Mouse (Mus musculus) spleen, postnatal 14 days (tissue): ENCODE results near the gene B230118H07Rik.

Experiments
- DNase-seq, 2 experiments: peaks; one replicate each; pipeline ENCODE4 v3.0.0; 2021 to 2022; ENCODE audit warnings: low spot score in 2 of 2

B230118H07Rik gene

DNA sequence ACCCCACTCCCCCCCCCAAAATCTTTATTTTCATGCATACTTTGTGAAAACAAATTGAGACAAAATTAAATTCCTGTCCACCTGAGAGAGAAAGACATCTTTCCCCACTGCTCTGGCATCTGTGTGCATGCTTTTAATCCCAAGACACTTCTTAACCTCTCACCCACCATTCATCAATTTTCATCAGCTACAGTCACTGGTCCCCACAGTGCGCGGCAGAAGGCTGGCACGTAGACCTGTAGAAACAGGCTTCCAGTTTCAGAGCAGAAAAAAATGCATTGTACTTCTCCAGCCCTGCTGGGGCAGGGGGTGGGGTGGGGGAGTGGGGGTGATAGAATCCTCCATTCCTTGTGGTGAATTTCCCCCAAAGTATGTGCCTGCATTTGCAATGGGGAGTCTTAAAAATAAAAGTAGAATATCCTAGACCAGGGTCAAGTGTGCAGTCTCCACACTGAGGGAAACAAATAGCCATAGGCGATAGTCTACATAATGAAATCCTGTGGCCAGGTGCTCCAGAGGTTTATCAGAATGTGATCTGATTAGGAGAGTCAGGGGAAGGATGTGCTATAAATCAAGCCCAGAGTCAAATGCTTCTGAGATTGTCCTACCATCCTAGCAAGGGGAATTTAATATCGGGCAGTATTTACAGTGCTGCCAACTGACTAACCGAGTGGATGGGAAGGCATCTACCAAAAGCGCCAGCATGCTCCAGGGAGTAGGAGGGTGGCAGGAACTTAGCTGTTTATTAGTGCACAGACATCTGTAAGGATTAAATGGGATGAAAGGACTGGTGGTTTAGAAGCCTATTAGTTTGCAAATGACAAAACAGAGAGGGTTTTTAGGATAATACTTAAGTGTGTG, 10.1 kb downstream of the B230118H07Rik start:
- no peak for DNase-seq

DNA sequence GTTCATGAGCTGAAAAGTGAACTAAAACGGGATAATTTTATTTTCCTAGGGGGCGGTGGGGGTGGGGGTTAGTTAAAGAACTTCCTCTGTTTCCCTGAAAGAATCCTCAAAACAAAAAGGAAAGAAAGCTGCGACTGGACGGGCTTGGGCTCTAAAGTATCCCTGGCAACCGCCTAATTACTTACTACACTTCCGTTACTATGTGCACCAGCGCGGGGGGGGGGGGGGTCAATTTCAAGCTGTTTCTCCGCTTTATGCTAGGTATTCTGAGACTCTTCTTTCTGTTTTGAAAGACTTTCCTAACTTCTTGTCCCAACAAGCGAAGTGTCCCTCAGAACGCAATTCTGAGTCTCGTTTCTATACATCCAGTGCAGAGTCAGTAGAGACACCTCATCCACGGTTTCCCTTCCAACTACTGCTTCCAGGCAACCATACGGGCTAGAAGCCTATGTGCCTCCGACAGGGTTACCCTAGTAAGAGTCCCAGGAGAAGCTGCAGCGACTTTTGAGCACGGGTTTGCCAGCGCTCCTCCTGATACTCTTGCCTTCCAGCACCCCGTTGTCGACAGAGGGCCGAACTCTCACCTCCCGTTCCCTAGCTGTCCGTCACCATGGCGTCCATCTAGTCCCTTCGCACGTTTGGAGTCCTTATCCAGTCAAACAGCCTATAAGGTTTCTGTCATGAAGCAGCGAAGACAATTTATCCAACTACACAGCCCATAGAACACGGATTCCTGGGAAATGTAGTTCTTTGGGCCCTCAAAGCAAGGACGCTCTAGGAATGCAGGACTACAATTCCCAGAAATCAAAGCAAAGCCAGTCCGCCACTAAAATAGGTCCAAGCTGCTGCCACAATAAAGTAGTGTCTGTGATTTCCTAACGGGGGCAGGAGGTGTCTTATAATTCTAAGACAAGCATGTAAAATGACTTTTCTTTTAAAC, 20.8 kb downstream of the B230118H07Rik start:
- peak in 1 of 2 experiments; percentile 10 for DNase-seq

DNA sequence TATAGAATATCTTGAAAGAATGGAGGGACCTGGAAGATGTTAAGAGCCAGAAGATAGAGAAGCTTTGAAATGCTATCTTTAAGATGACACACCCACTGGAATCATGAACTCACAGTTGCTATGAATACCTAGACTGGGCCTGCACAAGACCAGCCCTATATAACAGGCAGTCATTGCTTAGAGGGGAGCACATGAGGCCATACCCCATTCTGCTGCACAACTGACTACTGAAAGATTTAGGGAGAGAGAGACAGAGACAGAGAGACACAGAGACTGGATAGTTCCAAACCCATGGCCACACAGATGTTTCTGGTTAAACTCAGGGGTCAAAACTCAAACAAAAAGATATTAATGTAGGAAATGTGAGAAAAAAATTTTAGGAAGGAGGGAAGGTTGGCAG, 22.1 kb downstream of the B230118H07Rik start:
- no peak for DNase-seq

DNA sequence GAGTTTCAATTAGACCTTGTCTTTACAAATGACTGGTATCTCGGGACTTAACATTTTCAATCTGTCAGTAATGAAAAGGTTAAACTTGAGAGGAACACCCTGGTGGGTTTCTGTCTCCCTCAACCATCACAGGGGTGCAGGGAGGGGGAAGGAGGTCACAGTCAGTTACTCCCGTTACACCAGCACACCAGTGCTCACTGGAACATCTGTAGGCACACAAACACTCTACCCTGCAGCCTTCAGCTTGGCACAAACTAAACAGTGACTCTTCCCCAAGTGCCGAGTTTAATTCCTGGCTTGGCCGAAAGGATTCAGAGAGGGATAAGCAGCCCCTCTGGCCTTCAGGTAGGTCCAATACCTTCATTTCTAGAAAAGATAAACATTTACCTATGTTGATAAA, 24.8 kb downstream of the B230118H07Rik start, which contains the start of gene Rag2:
Gene Rag2, plus strand, starts transcription at position 193 of the 400 bp plus-strand sequence.
- no peak for DNase-seq

DNA sequence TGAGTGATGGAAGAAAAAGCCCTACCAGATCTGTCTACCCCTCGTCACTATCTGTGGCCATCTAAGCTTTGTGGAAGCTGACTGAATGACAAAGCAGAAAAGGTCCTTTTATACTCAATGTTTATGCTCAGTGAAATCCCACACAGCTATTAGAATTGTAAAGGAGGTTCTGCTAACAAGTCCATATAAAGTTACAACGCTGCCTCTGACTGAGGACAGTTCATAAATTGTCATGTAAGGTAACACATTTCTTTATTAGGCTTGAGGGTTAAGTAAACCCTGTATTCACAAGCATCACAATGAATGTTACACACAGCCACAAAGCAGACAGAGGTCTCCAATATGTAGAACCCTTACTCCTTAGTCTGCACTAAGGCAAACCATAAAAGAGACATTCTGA, 25.3 kb downstream of the B230118H07Rik start:
- DNase-seq: no peak

DNA sequence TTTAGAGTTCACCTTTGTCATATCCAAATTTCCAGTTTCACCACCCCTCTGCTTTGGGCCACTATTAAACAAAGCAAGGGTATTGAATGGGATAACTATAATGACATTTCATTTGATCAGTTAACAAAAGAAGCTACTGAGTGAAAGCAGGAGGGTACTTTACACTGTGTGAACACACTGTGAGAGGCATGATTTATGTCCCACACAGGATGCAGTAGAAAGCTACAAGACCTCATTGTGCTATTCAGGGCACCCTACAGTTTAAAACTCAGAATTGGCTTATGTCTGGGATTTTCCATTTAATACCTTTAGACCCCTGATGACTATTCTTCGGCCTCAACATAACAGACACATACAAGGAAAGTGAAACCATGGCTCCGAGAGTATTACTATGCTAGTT, 26.3 kb downstream of the B230118H07Rik start:
- no peak for DNase-seq

DNA sequence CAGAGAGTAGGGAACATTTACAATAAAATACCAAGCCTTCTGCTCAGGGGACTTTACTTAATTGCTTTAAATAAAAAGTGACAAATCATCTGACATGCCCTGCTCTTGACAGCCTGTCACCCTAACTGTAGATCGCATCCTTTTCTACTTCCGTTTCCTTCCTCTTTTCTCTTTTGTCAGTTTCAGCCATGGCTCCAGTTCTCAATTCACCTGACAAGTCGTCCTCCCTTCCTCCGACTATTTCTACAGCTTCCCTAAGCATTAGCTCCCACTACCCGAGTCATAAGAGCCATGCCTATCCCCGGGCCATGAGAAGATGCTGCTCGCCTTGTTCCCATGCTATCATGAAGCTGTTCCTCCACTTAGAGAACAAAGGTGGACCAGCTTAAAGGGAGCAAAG, 27.7 kb downstream of the B230118H07Rik start:
- no peak for DNase-seq

DNA sequence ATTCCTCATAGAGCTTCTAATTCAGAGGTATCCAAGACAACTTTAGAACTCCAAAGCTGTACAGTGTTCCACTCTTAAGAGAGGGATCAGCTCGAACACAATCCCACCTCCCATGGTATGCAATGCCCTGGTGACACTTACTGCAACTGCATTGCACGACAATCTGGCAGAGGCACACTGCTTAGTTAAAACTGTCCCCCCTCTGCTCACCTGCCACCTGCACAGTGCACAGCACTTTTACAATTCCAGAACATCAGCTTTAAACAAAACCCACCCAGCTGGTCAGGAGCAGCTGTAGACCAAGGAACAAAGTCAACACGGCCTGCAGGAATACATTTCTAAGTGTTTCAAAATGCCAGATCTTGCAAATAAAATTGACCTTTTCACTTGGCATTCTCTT, 28.4 kb downstream of the B230118H07Rik start:
- no peak for DNase-seq

DNA sequence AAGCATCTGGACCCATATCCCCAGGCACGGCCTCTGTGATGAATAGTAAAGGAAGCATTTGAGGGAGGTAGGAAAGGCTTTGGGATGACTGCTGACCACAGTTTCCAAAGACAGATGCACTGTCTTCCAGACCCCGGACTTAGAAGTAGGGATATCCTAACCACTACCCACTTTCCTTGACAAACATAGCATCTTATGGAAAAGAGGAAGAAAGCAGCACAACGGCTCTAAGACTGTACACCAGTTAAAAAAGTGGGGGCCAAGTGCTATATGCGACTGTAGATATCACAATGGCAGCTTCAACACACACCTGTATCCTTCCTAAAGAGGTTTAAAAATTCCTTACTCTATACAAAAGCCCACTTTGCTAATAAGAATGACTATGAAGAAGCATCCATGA, 31.0 kb downstream of the B230118H07Rik start:
- DNase-seq: no peak

DNA sequence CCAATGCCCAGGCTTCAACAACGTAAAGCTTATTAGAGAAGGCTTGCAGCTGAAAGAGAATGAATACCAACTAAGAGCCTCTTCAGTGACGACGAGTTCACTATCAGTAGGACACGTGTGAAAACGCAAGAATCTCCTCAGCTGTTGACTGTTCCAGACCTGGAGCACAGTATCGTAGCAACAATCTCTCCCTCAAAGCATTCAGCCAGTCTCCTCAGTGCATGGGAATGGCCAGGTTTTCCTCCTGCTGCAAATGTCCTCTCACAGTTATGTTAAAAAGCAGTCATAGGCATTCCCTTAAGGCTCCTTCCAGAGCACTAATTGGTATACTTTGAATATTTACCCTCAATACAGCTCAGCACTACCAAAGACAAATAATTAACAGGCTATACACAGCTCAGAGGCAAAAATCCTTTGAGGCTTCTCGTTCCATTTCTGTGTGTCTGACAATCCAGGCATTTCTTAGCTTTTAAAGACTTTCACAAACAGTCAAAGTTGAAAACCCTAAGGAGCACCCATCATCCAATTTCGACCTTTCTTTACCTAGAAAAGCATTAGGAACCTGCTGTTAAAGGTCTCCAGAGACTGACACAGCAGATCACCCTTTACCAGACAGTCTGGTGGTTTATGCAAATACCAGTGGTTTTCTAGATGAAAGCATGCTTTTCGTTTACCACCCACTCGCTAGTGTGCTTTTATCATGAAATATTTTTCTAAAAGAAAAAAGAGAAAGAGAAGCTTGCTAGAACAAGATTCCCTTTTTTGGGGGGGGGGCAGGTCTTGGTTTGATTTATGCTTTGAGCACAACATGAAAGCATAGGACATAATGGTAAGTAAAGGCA, 33.6 kb downstream of the B230118H07Rik start:
- DNase-seq: no peak

DNA sequence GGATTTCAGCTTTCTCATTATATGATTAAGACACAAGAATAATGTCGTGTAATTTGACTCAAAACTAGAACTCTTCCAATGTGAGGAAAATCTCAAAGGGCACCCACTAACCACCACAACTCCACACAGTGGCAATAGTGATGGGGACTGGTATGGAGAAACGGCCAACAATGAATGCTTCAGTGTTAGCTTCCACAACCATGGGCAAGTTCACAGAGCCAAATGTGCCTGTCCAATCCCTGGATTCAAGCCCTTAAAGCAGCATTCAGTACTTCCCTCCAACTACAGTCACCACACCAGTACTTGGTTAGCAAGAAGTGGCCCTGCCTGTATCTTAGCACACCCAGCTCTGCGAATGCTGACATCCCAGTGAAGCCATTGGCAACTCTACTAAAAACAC, 38.5 kb downstream of the B230118H07Rik start:
- no peak for DNase-seq

DNA sequence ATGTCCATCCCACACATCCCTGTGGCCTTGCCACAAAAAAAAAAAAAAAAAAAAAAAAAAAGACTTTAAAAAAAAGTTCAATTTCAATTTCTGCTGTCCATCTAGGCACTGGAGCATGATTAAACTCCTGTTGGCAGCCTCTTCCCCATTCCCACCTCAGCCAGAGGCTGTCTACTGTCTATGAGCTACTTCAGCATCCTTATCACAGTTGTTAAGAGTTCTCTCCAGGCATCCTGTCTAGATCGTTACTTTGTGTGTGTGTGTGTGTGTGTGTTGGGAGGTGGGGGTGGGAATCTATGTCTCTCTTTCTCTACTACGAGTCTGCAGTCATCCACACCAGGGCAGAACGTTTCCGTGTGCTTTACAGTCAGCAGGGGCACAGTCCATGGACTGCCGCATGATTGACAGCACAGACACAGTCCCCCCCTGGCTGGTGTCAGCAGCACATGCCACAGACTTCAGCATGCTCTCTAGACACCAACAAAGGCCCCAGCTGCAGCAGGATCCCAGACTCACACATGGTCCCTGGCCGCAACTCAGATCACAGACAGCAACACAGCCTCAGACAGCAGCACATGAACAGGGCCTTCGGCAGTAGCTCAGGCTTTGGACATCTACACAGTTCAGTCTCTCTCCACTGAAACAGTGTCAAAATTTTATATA, 41.0 kb downstream of the B230118H07Rik start:
- DNase-seq: no peak

DNA sequence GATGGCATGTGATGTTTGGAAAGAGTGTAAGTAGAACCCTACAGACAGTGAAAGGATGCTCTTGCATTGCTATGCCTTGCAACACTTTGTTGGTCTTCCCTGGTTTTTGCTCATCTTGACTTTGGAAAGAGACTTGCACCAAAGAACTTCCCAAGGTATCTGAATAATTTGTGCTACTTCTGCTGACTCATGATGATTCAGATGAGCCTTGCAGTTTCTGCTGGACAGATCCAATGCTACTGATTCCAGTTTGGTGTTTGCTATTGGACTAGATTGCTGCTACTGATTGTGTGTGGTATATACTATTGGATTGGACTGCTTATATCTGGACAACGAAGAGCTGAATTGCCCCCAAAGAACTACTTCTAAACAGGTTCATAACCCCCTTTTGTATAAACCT, 46.2 kb downstream of the B230118H07Rik start:
- no peak for DNase-seq

DNA sequence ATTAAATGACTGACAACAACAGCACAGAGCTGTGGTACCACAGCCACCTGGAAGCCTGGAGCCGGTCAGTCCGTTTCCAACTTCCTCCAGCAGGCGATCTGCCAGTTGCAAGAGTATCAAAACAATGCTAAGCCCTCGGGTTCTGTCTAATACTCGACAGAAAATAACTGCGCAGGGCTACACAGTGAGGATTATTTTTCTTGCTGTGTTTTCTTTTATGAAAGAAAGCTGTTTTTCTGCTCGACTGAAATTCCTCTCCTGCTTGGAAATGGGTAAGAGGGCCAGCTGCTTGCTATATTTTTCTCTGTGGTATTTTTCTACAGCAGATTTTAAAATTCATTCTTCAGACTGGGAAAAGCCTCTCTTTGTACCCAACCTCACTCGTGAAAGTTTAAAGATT, 48.6 kb downstream of the B230118H07Rik start:
- DNase-seq: no peak

DNA sequence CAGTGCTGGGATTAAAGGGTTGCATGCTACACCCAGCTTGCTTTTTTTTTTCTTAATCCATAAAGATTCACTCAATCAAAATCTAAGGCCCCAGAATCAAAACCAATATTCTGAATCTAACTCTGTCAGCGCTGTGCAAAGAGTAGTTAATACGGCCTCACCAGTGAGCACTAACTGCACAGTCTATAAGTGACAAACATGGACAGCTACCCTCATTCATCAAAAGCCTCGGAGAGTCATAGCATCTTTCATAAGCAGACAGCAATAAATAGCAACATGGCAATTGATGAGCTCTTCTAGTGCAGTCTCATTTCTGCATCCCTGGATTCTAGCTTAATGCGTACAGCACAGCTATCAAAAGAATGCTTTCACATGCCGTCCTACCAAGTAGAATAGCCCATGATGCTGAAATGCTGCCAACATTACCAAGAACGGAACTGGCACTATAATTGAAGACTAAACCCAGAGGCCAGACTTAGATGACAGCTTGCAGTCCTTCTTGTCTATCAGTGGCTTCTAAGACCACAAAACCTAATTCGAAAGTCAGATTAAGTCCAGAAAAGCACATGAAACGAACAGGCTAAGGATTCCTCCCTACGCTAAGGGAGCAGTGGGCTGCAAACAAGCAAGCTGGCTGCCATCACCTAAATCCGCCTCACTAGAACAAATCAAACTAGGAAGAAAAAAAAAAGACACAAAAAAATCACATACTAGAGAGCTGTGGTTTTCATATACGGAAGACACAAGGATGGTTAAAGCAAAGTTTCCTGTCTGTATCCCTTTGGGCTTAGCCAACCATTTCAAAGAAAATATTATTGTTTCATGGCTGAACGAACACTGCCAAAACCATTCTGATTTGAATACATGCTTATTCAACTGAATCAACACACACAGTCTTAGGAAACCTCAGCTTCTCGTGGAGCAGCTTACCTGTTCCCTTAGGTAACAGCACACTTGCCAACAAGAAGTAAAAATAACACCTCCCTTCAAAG, 50.8 kb downstream of the B230118H07Rik start:
- no peak for DNase-seq

DNA sequence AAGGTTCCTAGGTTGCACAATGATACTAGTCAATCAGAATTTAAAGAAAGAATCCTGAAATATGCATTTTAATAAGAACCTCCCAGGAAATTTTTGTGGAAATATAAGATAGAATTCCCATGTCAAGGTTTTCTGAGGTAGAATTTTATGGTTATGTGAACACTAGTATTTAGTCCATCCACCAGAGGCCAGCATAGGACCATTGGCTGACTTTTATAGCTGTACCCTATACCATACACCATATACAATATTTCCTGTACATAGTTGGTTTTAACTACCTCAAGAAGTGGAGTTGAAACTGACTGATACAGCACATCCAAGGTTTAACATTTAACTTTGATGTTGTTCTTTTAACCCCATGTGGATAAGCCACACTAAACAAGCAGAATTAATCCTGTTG, 52.1 kb downstream of the B230118H07Rik start:
- no peak for DNase-seq

DNA sequence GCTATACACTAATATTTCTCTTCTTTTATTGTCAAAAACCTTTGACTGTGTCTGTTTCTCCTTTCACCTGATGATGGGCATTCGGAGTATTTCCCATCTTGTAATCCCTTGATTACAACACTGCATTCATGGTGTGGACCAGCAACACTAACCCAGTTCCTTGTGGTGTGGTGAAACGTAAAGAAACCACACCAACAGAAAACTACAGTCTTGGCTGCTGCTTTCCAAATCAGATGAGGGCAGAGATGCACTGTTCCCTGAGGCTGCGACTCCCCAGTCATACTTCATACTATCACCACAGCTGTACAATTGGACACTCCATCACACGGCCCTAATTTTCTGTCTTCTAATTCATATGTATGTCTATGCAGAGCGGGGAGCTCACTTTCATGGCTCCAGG, 54.7 kb downstream of the B230118H07Rik start:
- DNase-seq: no peak

DNA sequence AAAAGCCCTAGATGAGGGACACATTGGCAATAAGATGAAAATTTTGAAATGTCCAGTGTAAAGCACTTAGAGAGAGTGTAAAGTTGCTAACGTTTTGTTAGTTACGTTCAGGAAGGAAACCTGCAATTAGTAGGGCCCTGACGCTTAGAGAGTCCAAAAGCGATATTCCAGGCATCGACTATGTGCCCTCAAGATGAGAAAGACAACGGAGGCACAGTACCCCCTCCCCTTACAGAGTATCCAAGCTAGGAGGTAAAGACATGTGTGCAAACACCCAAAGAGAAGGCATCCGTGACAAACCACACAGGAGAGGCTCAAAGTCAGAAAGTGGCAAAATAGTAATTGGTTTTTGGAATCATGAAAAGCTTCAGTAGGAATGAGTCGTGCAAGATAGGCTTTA, 56.4 kb downstream of the B230118H07Rik start:
- no peak for DNase-seq

DNA sequence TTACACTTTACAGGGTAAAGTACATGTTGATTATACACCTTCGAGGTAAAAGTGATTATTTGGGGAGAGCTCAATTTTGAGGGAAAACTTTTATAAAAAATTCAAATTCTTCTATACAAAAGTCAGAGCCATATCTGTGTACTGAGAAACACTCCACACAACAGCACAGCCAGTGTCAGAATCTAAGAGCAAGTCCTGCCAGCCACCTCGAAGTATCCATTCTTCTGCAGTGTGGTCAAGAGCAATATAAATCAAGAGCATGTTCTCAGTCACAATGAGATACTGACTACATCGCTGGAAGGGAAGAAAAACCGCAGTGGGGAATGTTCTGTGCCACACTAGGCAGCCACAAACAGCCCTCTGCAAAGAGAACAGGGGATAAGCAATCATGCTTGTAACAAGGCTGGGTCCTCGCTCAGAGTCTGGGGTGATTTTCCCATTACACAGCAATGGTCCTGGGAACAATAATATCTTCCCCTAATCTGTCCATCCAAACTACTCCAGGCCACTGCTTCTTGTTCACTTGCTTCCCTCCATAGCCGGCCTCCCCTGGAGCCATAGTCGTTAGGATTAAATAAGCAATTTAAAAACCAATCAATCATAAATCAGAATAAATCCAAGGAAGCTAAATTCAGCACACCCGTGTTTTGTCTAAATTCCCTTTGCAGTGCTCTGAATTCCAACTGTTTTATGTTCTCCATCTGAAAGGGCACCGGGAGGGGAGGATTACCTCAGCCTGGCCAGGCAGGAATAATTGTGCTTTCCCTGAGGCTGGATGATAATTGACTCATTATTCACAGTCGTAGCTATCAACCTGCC, 57.1 kb downstream of the B230118H07Rik start:
- no peak for DNase-seq
